Mouse (Mus musculus) midbrain, embryonic 14.5 days (tissue): ENCODE data around the gene Nek6. TPM values are rescaled to one million over a fixed set of nuclear protein-coding genes. Genes with fewer than 3 reads are reported as not detected.

Experiments used
- ATAC-seq: fragments of 200-750 bp; cut with Nextera tagmentation; 2 replicates; pipeline ENCODE4 v1.8.0; 2017; ENCODE audit warnings: moderate number of reproducible peaks, moderate library complexity; ENCODE audit not compliant: low FRiP score, low TSS enrichment
- DNase-seq: peaks from one replicate; pipeline ENCODE4 v3.0.0-alpha.2; 2015
- H3K27ac ChIP-seq: fragments of 300-500 bp; sonication (generic); replicated peaks from 2 replicates; pipeline ENCODE4 v1.5.1; 2014; ENCODE audit warnings: mild to moderate bottlenecking, low read depth, low read length, moderate library complexity
- H3K27me3 ChIP-seq: fragments of 300-500 bp; sonication (generic); 2 replicates; pipeline ENCODE4 v1.6.1; 2014; ENCODE audit warnings: low read length, control low read depth, mixed read lengths; ENCODE audit not compliant: control insufficient read depth, insufficient read depth
- H3K36me3 ChIP-seq: fragments of 300-500 bp; sonication (generic); 2 replicates; pipeline ENCODE4 v1.6.1; 2014; ENCODE audit warnings: low read length, control low read depth; ENCODE audit not compliant: control insufficient read depth, insufficient read depth
- H3K4me1 ChIP-seq: fragments of 300-500 bp; sonication (generic); 2 replicates; pipeline ENCODE4 v1.6.1; 2014; ENCODE audit warnings: mild to moderate bottlenecking, antibody characterized with exemption, low read length, control low read depth; ENCODE audit not compliant: control insufficient read depth, insufficient read depth
- H3K4me2 ChIP-seq: fragments of 300-500 bp; sonication (generic); 2 replicates; pipeline ENCODE4 v1.6.1; 2014; ENCODE audit warnings: mild to moderate bottlenecking, low read length, moderate library complexity
- H3K4me3 ChIP-seq: fragments of 300-500 bp; sonication (generic); replicated peaks from 2 replicates; pipeline ENCODE4 v1.5.1; 2014; ENCODE audit warnings: low read depth, low read length
- H3K9ac ChIP-seq: fragments of 300-500 bp; sonication (generic); replicated peaks from 2 replicates; pipeline ENCODE4 v1.6.1; 2014; ENCODE audit warnings: mild to moderate bottlenecking, low read length, moderate library complexity
- H3K9me3 ChIP-seq: fragments of 300-500 bp; sonication (generic); 2 replicates; pipeline ENCODE4 v1.6.1; 2016; ENCODE audit warnings: low read length, control low read depth, mixed read lengths; ENCODE audit not compliant: control insufficient read depth
- WGBS: fragments of 180-500 bp; shearing (Covaris S2); extraction: QIAGEN DNeasy Blood & Tissue Kit; methylation state at CpG from one replicate; pipeline ENCODE4 v1.1.7; 2014; 5-methylcytosine and 5-hydroxymethylcytosine counted together
- polyA plus RNA-seq: library from polyadenylated mRNA; unstranded; fragments of >200 nt; fragmentation: Nextera tagmentation; extraction: Ambion mirVana; gene quantifications from 2 replicates; pipeline ENCODE4 v1.2.1, GENCODE M21; 2014

The Nek6 gene
- polyA plus RNA-seq, 1 experiment from 2014 or later = 62.3 TPM

DNA sequence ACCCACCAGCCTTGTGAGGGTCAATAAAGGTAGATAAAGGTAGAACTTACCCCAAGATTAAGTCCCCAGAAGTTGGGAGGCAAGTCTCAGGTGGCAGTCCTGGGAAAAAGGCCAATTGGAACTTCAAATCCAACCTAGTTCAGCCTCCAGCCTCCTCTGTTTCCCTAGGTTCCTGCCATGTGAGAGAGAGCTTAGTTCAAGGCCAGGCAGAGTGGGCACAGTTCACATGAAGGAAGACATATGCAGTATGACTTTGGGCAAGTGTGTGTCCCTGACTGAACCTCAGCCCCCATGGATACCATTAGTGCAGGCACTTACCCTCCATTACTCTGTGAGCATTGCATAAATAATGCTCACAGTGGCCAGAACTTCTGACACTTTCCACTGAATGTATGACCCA, 34.3 kb downstream of the Nek6 start:
- Histone ChIP-seq H3K27ac (no peak overlapping the region), H3K4me2 (no peak overlapping the region), H3K36me3 (no peaks in the 10 kb centered on the region), H3K4me3 (no peak overlapping the region), H3K9ac (no peak overlapping the region), H3K27me3 (no peaks in the 10 kb centered on the region), H3K4me1 (peaks cover 20% of the 10 kb centered on the region; the same call in 1 of the 2 replicates), H3K9me3 (no peaks in the 10 kb centered on the region)
- ATAC-seq = no peak
- no peak for DNase-seq

- DNase-seq (no peak), ATAC-seq (no peak)
- H3K4me3 ChIP-seq = no peak overlapping the region
- H3K9ac ChIP-seq = no peak overlapping the region
- no peaks in the 10 kb centered on the region for H3K9me3 ChIP-seq
- H3K27me3 ChIP-seq = no peaks in the 10 kb centered on the region
- H3K27ac ChIP-seq = no peak overlapping the region
- peaks cover 16% of the 10 kb centered on the region; the same call in 1 of the 2 replicates for H3K4me1 ChIP-seq
- H3K36me3 ChIP-seq = no peaks in the 10 kb centered on the region
- 14% methylated on average over 6 of the region's 6 CpGs for WGBS
- no peak overlapping the region for H3K4me2 ChIP-seq
Observed at GRCm38 (mm10) chr2:38546222-38546621, 34.8 kb downstream of the Nek6 start.

- H3K4me1 ChIP-seq = peaks cover 16% of the 10 kb centered on the region; the same call in 1 of the 2 replicates
- ATAC-seq = no peak
- H3K4me3 ChIP-seq = no peak overlapping the region
- no peaks in the 10 kb centered on the region for H3K36me3 ChIP-seq
- no peaks in the 10 kb centered on the region for H3K27me3 ChIP-seq
- 72% methylated on average over 5 of the region's 5 CpGs for WGBS
- H3K27ac ChIP-seq = no peak overlapping the region
- no peak overlapping the region for H3K4me2 ChIP-seq
- no peaks in the 10 kb centered on the region for H3K9me3 ChIP-seq
- no peak for DNase-seq
- 0 out of 2 replicates have a peak overlapping the region, but pooled peaks have one; percentile 6 for H3K9ac ChIP-seq
Observed at GRCm38 (mm10) chr2:38546748-38547147, 35.3 kb downstream of the Nek6 start.

GRCm38 (mm10) chr2:38547793-38548517, 36.5 kb downstream of the Nek6 start:
- peak; percentile 50 for DNase-seq
- WGBS = 24% methylated on average over 11 of the region's 11 CpGs
- Histone ChIP-seq H3K27me3 (no peaks in the 10 kb centered on the region), H3K36me3 (no peaks in the 10 kb centered on the region), H3K4me1 (peaks cover 16% of the 10 kb centered on the region; the same call in 1 of the 2 replicates), H3K4me3 (no peak overlapping the region), H3K27ac (peak overlapping the region; percentile 15; the same call in 1 of the 2 replicates), H3K9ac (no peak overlapping the region), H3K4me2 (no peak overlapping the region), H3K9me3 (no peaks in the 10 kb centered on the region)
- no peak for ATAC-seq

DNA sequence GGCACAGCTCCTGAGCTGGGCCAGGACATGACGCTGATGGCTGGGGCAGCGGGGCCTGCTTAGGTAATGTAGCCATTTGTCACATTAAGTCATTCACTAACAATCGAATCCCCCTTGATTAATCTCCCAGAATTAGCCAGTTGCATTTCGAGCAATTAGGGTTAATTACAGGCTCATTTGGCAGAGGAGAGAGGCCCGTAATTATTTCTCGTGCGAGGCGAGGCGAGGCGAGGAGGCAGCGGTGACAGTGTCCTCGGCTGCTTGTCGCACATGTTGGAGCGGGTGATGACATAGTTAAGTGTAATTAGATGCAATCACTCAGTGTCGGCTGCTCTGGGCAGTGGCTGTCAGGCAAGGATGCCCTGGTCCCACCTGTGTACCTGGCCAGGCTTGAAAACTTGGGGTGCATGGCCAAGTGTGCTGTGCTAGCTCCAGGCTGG, 40.6 kb downstream of the Nek6 start:
- ATAC-seq (no peak), DNase-seq (peak; percentile 41)
- Histone ChIP-seq H3K36me3 (no peaks in the 10 kb centered on the region), H3K27ac (no peak overlapping the region), H3K9ac (no peak overlapping the region), H3K27me3 (no peaks in the 10 kb centered on the region), H3K4me2 (no peak overlapping the region), H3K9me3 (no peaks in the 10 kb centered on the region), H3K4me3 (no peak overlapping the region), H3K4me1 (peaks cover 21% of the 10 kb centered on the region)
- 76% methylated on average over 15 of the region's 15 CpGs for WGBS

DNA sequence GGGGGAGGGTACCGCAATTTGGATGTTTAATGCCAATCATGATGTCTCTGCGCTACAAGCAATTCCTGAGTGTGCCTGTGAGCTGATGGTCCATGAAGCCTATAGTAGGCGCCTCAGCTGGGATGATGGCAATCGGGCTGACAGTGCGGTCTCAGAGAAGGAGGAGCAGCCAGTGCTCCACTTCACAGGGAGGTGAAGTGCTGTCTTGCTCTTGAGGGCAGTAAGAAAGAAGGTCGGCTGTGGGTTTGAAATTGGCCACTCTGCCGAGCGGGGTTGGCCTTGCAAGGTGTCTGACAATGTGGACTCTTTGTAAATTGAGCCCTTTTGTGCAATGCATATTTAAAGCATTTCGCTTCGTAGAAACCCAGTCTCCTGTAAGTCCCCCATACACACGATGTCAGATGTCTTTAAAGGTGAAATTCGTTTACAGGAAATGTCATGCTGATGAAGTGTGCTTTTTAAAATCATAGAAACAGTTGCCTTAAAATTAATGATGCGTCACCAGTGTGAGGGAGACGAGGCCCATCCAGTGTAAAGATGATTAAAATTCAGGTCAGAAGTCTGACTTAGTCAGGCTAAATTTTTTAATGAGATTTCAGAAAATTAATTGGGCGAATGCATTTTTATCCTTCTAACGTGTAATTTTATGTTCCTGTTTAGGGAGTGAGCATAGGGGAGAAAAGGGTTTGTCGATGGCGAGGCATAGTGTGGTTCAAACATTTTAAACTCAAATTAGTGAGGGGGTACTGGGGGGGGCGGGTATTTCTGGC, 43.0 kb downstream of the Nek6 start:
- no peak overlapping the region for H3K4me3 ChIP-seq
- 0 out of 2 replicates have a peak, but pooled peaks cover 5% of the 10 kb centered on the region for H3K36me3 ChIP-seq
- 57% methylated on average over 19 of the region's 19 CpGs for WGBS
- H3K27me3 ChIP-seq = no peaks in the 10 kb centered on the region
- peak; percentile 37 for DNase-seq
- no peak overlapping the region for H3K4me2 ChIP-seq
- no peaks in the 10 kb centered on the region for H3K9me3 ChIP-seq
- no peak overlapping the region for H3K9ac ChIP-seq
- peaks cover 14% of the 10 kb centered on the region; the same call in 1 of the 2 replicates for H3K4me1 ChIP-seq
- peak overlapping the region; percentile 34; the same call in 1 of the 2 replicates for H3K27ac ChIP-seq
- no peak for ATAC-seq

- Histone ChIP-seq H3K36me3 (0 out of 2 replicates have a peak, but pooled peaks cover 5% of the 10 kb centered on the region), H3K27ac (no peak overlapping the region), H3K9me3 (no peaks in the 10 kb centered on the region), H3K27me3 (no peaks in the 10 kb centered on the region), H3K9ac (no peak overlapping the region), H3K4me3 (no peak overlapping the region), H3K4me2 (no peak overlapping the region), H3K4me1 (peaks cover 20% of the 10 kb centered on the region; the same call in 1 of the 2 replicates)
- ATAC-seq = no peak
- no peak for DNase-seq
- WGBS = 88% methylated on average over 4 of the region's 4 CpGs
Observed at GRCm38 (mm10) chr2:38555659-38556058, 44.2 kb downstream of the Nek6 start.

- no peak overlapping the region for H3K27ac ChIP-seq
- H3K4me1 ChIP-seq = peaks cover 20% of the 10 kb centered on the region; the same call in 1 of the 2 replicates
- no peak overlapping the region for H3K9ac ChIP-seq
- ATAC-seq (no peak), DNase-seq (no peak)
- 0 out of 2 replicates have a peak, but pooled peaks cover 5% of the 10 kb centered on the region for H3K36me3 ChIP-seq
- WGBS = 65% methylated on average over 3 of the region's 3 CpGs
- H3K9me3 ChIP-seq = no peaks in the 10 kb centered on the region
- no peaks in the 10 kb centered on the region for H3K27me3 ChIP-seq
- no peak overlapping the region for H3K4me2 ChIP-seq
- H3K4me3 ChIP-seq = no peak overlapping the region
Observed at GRCm38 (mm10) chr2:38556721-38557120, 45.3 kb downstream of the Nek6 start.
